Mouse (Mus musculus) left cerebral cortex, adult 8-10 months (tissue): Measurements from ENCODE around the gene Prss38. TPM values are rescaled to one million over a fixed set of nuclear protein-coding genes. Genes with fewer than 3 reads are reported as not detected.
A peak's percentile ranks its signal among the peaks of the same experiment; 100 is the strongest.
"Not testable (repeated sequence)": the region's sequence is repeated elsewhere in the genome, so short reads cannot be mapped to it uniquely, and the experiment has no call there.

Source experiments
- DNase-seq, 2 experiments: peaks; one replicate each; pipeline ENCODE4 v3.0.0; 2022; ENCODE audit warnings: low spot score in 2 of 2
- total RNA-seq, 4 experiments: library from RNA; stranded (reverse); gene quantifications; 2 replicates each; pipeline ENCODE4 v1.2.4; 2022

The Prss38 gene
- total RNA-seq, 4 experiments from 2014 or later: not detected

GRCm38 (mm10) chr11:59377999-59378398 lies 2.5 kb upstream of the Prss38 start:
- no peak for DNase-seq

- no peak for DNase-seq
Observed at GRCm38 (mm10) chr11:59369848-59370247, 5.6 kb downstream of the Prss38 start.

GRCm38 (mm10) chr11:59367955-59368354 lies 7.5 kb downstream of the Prss38 start:
- not testable (repeated sequence) for DNase-seq

GRCm38 (mm10) chr11:59366633-59367032 lies 8.8 kb downstream of the Prss38 start:
- DNase-seq: no peak

GRCm38 (mm10) chr11:59366031-59366430 lies 9.4 kb downstream of the Prss38 start:
- no peak for DNase-seq

- DNase-seq: no peak
Observed at GRCm38 (mm10) chr11:59364417-59364816, 11.0 kb downstream of the Prss38 start.

DNA sequence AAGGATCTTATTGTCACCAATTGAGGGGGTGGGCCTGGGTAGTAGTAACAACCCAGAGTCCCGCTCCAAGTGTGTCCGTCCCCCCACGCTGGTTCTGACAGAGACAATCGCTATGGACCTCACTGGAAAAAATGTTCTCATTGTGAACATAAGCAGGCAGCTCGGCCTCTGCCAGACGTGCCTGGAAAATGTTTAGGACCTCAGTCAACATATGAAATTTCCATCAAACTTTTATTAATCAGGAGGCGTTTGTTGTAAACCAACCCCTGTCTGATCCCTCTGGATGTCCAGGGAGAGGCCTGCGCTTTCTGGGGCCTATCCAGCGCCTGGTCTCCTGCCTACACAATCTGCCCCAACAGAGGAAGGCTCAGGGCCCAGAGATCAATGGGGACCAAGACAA lies 11.4 kb downstream of the Prss38 start:
- DNase-seq: no peak

DNA sequence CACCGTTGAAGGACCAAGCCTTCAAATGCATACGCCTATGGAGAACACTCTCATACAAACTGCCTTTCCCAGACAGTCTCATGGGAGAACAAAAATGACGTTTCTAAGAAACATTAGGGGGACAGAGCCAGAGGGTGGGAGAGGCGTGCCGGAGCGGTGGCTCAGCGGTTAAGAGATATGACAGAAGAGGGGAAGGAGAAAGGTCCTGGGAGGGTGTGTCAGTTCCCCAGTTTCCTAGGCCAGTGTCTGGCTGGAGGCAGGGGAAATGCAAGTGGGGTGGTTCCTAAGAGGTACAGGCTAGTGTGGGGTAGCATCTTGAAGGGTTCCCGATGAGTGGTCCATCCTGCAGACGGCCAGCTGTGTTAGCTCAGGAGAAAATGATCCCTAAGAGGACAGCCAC lies 14.2 kb downstream of the Prss38 start:
- DNase-seq: no peak

- DNase-seq: no peak
Observed at GRCm38 (mm10) chr11:59356874-59357289, 18.6 kb downstream of the Prss38 start.

- DNase-seq: no peak
Observed at GRCm38 (mm10) chr11:59354793-59355192, 20.7 kb downstream of the Prss38 start.

DNA sequence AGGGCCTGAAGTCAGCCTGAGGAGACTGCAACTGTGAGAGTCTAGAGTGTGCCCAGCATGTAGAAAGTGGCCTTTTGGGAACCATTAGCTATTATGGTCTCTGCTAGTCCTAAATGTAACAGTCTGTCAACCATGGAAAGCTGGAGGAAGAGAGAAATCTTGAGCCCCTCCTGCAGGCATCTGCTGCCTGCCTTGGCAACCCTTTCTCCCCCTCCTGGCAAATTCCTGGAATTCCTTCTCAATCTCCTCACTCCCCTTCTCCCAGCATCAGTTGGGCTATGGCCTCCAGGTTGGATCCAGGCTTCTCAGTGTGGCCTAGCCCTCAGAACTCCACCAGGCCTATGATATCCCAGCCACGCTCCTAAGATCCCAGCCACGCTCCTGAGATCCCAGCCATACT lies 25.1 kb downstream of the Prss38 start:
- DNase-seq: no peak

DNA sequence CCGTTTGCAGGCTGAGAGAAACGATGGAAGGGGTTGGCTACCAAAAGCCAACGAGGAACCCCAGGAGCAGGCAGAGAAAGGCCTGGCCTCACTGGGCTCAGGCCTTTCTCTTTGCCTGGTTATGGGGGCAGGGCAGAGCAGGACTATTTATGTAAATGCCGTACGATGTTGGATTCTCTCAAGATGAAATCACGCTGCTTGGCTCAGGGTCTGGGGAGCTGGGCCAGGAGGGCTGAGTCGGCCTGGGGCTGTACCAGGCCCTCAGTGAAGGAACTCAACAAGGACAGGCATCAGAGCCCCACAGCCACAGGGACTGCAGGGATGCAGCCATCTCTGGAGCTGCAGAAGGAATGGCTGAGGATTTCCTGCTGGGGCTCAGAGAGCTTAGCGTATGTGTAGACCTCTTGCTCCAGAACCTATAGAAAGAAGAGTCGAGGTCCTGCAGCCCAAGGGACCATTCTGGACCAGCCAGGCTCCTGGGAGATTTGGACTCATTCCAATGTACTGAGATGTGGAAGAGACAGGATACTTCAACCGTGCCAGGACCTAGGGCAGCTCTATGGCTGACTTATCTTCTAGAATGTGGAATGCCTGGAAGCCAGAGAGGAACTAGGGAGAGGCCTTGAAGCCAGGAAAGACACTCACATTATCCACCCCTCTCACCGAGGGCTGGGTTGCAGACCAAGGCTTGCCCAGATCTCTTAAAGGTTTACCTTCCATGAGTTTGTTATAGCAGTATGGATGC lies 29.1 kb downstream of the Prss38 start:
- DNase-seq: no peak

DNA sequence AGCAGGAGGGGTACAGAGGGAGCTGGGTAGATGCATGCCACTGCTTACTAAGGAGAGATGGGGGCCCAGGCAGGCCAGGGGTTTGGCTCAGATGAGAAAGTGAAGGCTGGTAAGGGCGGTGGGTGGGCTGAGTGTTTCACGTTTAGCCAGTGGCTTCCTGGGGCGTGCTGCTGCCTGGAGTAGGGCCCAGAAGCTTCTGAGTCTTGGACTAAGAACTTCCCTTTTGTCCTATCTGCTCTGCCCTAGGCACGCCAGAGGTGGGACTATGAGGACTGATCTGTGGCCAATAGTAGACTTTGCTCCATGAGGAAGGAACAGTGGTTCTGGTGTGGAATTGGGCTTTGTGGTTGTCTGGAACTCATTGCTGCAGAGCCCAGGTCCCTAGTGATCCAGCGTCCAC lies 32.5 kb downstream of the Prss38 start:
- no peak for DNase-seq

DNA sequence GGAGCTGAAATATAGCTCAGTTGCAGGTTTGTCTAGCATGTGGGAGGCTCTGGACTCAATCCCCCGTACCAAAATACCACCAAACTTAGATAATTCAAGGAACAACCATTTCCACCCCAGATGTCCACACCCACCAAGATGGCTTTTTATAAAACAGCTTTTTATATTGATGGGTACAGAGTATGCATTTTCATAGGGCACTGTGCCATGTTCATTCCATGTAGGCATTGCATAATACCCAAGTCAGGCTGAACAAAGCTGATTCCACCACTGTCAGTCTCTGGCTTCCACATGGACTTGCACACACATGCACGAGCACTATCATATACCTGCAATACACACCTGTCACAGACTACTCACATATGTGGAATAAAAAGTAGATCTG lies 36.7 kb downstream of the Prss38 start:
- peak in 1 of 2 experiments; percentile 79 for DNase-seq

DNA sequence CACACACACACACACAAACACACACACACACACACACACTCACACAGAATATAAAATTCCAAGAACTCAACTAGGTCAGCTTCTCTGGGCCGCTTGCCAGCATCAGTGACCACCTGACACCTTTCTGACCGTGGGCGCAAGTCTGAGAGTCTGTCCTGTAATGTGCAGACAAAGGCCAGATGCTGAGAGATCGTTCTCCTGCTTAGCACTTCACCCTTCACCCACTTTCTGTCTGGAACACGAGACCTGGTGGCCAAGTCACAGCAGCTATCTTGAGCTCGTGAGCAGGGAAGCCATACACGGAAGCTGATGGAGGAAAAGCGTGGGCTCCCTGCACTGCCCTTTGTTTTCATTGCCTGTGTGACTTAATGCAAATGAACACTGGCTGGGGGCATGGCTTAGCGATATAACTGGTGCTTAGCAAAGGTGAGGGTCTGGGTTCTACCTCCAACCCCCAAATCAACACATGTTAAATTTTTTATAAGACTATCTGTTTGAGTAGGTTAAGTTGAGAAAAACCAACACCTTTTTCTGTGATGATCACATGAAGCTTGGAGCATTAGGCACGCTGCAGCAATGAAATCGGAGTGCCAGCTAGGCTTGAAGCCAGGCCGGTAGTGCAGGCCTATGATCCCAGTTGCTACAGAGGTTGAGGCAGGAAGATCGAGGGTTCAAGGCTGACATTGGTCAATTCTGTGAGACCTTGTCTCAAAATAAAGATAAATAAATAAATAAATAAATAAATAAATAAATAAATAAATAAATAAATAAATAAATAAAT lies 37.3 kb downstream of the Prss38 start:
- peak in 1 of 2 experiments; percentile 68 for DNase-seq

GRCm38 (mm10) chr11:59336381-59336780 lies 39.1 kb downstream of the Prss38 start:
- no peak for DNase-seq

DNA sequence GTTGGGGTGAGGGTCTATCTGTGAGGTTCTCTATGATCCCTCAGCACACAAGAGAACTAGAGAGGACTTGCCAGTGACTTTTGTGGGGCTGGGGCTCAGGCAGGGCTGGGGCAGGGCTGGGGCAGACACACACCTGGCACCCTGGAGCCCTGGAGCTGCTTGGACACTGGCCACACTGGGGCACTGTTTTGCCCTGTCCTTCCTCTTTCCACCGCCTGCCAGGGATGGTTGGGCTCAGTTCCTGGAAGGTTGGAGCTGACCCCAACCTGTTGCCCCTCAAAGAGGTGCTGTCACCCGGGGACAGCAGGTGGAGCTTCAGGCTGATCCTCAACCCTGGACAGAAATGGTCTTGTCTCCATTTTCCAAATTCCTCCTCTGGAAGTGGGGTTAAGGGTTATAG lies 39.5 kb downstream of the Prss38 start:
- no peak for DNase-seq

DNA sequence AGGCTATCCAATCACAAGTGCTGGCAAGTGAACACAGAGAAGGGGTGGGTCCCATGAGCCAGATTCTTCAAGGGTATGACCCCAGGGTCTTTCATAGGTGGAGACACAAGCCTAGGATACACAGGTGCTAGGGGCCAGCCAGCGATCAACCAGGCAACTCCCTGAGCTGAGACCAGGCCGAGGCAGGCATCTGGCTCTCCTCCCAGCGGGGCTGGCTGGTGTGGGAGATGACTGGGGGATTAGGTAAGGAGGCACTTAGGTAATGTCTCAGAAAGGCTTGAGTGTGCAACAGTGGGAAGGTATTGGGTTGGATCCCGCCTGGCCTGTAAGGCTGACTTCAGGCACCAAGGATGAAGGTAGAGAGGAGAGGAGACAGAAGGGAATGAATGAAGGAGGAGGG lies 40.3 kb downstream of the Prss38 start:
- no peak for DNase-seq

- no peak for DNase-seq
Observed at GRCm38 (mm10) chr11:59332938-59333337, 42.5 kb downstream of the Prss38 start.

DNA sequence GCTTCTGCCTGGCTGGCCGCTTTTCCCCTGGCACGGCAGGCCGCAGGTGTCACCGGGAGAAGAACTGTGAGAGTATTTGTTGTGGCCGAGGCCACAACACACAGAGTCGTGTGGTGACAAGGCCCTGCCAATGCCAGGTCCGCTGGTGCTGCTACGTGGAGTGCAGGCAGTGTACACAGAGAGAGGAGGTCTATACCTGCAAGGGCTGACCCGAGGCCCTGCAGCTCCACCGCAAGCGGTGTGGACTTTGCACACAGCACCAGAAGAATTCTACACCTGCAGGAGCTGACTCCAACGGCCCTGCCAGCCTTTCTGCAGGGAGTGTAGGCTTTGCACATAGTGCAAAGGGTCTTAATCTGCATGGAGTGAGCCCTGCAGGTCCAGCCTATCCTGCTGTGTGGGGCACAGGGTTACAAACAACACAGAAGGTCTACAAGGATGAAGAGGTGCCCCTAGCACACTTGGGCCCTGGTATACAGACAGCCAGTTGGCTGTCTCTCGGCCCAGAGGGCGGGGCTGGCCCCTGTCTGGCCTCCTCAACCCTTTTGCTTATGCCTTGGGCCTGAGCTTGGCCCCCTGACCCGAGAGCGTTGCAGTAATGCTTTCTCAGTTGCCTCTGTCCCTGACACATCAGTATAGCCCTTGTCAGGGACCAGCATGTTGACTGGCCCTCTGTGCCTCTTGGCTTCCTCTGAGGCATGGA lies 44.1 kb downstream of the Prss38 start:
- DNase-seq: no peak

DNA sequence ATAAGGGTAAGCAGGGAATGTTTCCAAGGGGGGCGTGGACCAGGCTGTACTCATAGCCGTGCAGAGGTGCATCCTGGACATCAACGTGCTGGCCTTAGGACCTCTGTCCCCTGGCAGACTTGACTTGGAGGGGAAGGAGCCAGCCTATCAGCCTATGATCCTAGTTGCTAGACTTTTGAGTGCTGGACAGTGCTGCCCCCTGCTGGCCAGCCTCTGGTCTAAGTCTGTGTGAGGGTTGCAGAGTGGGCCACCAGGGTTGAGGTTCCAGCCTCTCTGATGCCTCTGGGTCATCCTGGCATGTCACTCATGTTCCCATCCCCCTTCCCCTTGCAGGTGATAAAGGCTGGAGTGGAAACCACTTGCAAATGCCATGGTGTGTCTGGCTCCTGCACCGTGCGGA lies 44.9 kb downstream of the Prss38 start:
- no peak for DNase-seq

- DNase-seq: no peak
Observed at GRCm38 (mm10) chr11:59329616-59330015, 45.8 kb downstream of the Prss38 start.
